27 mouse cellular contexts compared by ENCODE assay signal in the genomic region with DNA sequence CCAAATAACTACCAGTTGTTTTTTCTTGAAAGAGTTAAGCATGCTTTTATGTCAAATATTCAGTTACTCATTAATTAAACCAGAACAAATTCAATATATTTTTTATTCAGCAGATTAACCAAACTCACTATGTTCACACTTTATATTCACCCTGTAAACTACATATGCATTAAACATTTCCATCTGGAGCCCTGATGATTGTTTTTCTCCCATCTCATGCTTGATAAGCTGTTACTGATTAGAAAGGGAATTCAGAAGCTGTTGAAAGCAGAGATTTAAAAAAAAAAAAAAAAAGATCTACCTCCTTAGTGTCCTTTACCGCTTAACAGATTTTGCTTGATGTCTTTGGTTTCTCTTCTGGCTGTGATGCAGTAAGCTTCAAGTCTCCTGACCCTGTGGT.
"Had no signal": no experiment of that assay in that cellular context is flagged by ENCODE, and none has a peak within 500 bp of the region (broad histone marks: within the 10 kb centered on the region; RNA-seq: fewer than 3 reads in every experiment).

No protein-coding gene starts in this region.

- H3K9ac ChIP-seq: heart, embryonic 13.5 days; heart, embryonic 15.5 days; hindbrain, embryonic 13.5 days; hindbrain, embryonic 15.5 days; kidney, embryonic 15.5 days; limb, embryonic 13.5 days; limb, embryonic 15.5 days; liver, embryonic 12.5 days; liver, embryonic 14.5 days had no signal

- H3K4me3 ChIP-seq: heart, adult 2 months; heart, embryonic 13.5 days; heart, embryonic 15.5 days; hindbrain, embryonic 13.5 days; hindbrain, embryonic 15.5 days; kidney, embryonic 15.5 days; limb, embryonic 13.5 days; limb, embryonic 15.5 days; liver, embryonic 12.5 days had no signal

- ATAC-seq: hindbrain, postnatal 0 days; intestine, embryonic 16.5 days; liver, embryonic 12.5 days had no signal

- H3K9me3 ChIP-seq: heart, embryonic 13.5 days; heart, embryonic 15.5 days; hindbrain, embryonic 13.5 days; hindbrain, embryonic 15.5 days; kidney, embryonic 15.5 days; limb, embryonic 13.5 days; limb, embryonic 15.5 days; liver, embryonic 12.5 days had no signal

- H3K4me2 ChIP-seq: heart, embryonic 11.5 days; heart, embryonic 13.5 days; heart, embryonic 15.5 days; hindbrain, embryonic 13.5 days; hindbrain, embryonic 15.5 days; kidney, embryonic 15.5 days; limb, embryonic 13.5 days; limb, embryonic 15.5 days; liver, embryonic 12.5 days had no signal

- H3K4me1 ChIP-seq: heart, embryonic 13.5 days; heart, embryonic 15.5 days; hindbrain, embryonic 13.5 days; hindbrain, embryonic 15.5 days; kidney, embryonic 15.5 days; limb, embryonic 13.5 days; limb, embryonic 15.5 days; liver, embryonic 12.5 days had no signal

- H3K27me3 ChIP-seq: heart, embryonic 13.5 days; heart, embryonic 15.5 days; hindbrain, embryonic 13.5 days; hindbrain, embryonic 15.5 days; kidney, embryonic 15.5 days; limb, embryonic 13.5 days; limb, embryonic 15.5 days; liver, embryonic 12.5 days had no signal

- H3K36me3 ChIP-seq: heart, embryonic 13.5 days; heart, embryonic 15.5 days; hindbrain, embryonic 13.5 days; hindbrain, embryonic 15.5 days; kidney, embryonic 15.5 days; limb, embryonic 13.5 days; limb, embryonic 15.5 days; liver, embryonic 12.5 days had no signal

- H3K27ac ChIP-seq: heart, adult 2 months; heart, embryonic 13.5 days; heart, embryonic 15.5 days; hindbrain, embryonic 13.5 days; hindbrain, embryonic 15.5 days; hindbrain, postnatal 0 days; kidney, embryonic 15.5 days; kidney, postnatal 0 days; limb, embryonic 13.5 days; limb, embryonic 15.5 days; liver, embryonic 12.5 days; liver, embryonic 14.5 days had no signal

- DNase-seq: gastrocnemius, postnatal 14 days; gastrocnemius, postnatal 36 days; heart, adult 11 months; heart, adult 2 months; heart, postnatal 14 days; heart, postnatal 36 days; kidney, adult 11 months; kidney, adult 2 months; kidney, adult 9 months; kidney, postnatal 14 days; kidney, postnatal 36 days; layer of hippocampus, adult 9-11 months; layer of hippocampus, postnatal 36 days; left cerebral cortex, postnatal 4 days had no signal
